19 mouse cellular contexts compared by ENCODE assay signal in genomic region chr17:42944453-42944852, GRCm38 (mm10).
DNase-seq lines count a peak whose midpoint lies in the region; ATAC-seq and TF ChIP-seq lines count a peak whose summit lies in the region.
"Had no signal": no experiment of that assay in that cellular context is flagged by ENCODE, and none has a peak within 500 bp of the region (broad histone marks: within the 10 kb centered on the region; RNA-seq: fewer than 3 reads in every experiment).

No protein-coding gene starts in this region.

- TF ChIP-seq POLR2A in testis, adult 2 months (IDR thresholded peaks at IDR 0.05; ENCODE audit: control insufficient read depth, low read depth, low read length) = no peak

- no peak overlapping the region for H3K27ac ChIP-seq in intestine, embryonic 14.5 days (ENCODE audit: low read depth)
- H3K27ac ChIP-seq in intestine, embryonic 16.5 days (ENCODE audit: low read length) = no peak overlapping the region
- H3K27ac ChIP-seq in testis, adult 2 months (ENCODE audit: control insufficient read depth, insufficient read depth, low read depth, low read length) = no peak overlapping the region
- H3K27ac ChIP-seq in liver, embryonic 16.5 days (ENCODE audit: low read length) = no peak overlapping the region
- H3K27ac ChIP-seq: forebrain, embryonic 10.5 days; gastrocnemius, adult 2 months; macrophage; midbrain, embryonic 12.5 days; neural tube, embryonic 12.5 days had no signal

- TF ChIP-seq CTCF in testis, adult 2 months (IDR thresholded peaks at IDR 0.05; ENCODE audit: control insufficient read depth, insufficient read depth, insufficient replicate concordance, low read depth, low read length) = no peak

- H3K27me3 ChIP-seq in intestine, embryonic 14.5 days (replicated peaks; ENCODE audit: control insufficient read depth, insufficient read depth, low read length) = no peaks in the 10 kb centered on the region
- H3K27me3 ChIP-seq in intestine, embryonic 16.5 days (replicated peaks; ENCODE audit: control insufficient read depth, insufficient read depth, low read length) = no peaks in the 10 kb centered on the region
- H3K27me3 ChIP-seq in testis, adult 2 months (ENCODE audit: control insufficient read depth, insufficient read depth, low read length) = no peaks in the 10 kb centered on the region
- no peaks in the 10 kb centered on the region for H3K27me3 ChIP-seq in liver, embryonic 16.5 days (ENCODE audit: control insufficient read depth, insufficient read depth, low read depth, low read length)
- H3K27me3 ChIP-seq: midbrain, embryonic 12.5 days; neural tube, embryonic 12.5 days had no signal

- H3K4me1 ChIP-seq in intestine, embryonic 14.5 days (replicated peaks; ENCODE audit: control insufficient read depth, insufficient read depth, low read length) = no peaks in the 10 kb centered on the region
- H3K4me1 ChIP-seq in intestine, embryonic 16.5 days (ENCODE audit: control insufficient read depth, insufficient read depth, low read length) = no peaks in the 10 kb centered on the region
- H3K4me1 ChIP-seq in testis, adult 2 months (ENCODE audit: control insufficient read depth, insufficient read depth, low read length) = no peaks in the 10 kb centered on the region
- H3K4me1 ChIP-seq in liver, embryonic 16.5 days (ENCODE audit: control insufficient read depth, low read depth, low read length) = no peaks in the 10 kb centered on the region; the same call in 1 of the 2 replicates
- H3K4me1 ChIP-seq: forebrain, embryonic 10.5 days; midbrain, embryonic 12.5 days; neural tube, embryonic 12.5 days had no signal

- no peaks in the 10 kb centered on the region for H3K9me3 ChIP-seq in intestine, embryonic 14.5 days (ENCODE audit: control insufficient read depth, low read length)
- H3K9me3 ChIP-seq in intestine, embryonic 16.5 days (ENCODE audit: control insufficient read depth, low read length) = peaks cover 2% of the 10 kb centered on the region; the same call in 1 of the 2 replicates
- no peaks in the 10 kb centered on the region for H3K9me3 ChIP-seq in liver, embryonic 16.5 days (replicated peaks; ENCODE audit: control insufficient read depth, low read length)
- H3K9me3 ChIP-seq: forebrain, embryonic 10.5 days; midbrain, embryonic 12.5 days; neural tube, embryonic 12.5 days had no signal

- WGBS in intestine, embryonic 14.5 days = 81% methylated on average over 2 of the region's 2 CpGs
- 86% methylated on average over 2 of the region's 2 CpGs for WGBS in intestine, embryonic 16.5 days
- WGBS in liver, embryonic 16.5 days (ENCODE audit: insufficient replicate concordance) = 66% methylated on average over 2 of the region's 2 CpGs

- no peak overlapping the region for H3K4me3 ChIP-seq in intestine, embryonic 14.5 days (ENCODE audit: low read depth, low read length)
- no peak overlapping the region for H3K4me3 ChIP-seq in intestine, embryonic 16.5 days (ENCODE audit: low read length)
- peak overlapping the region; percentile 25 for H3K4me3 ChIP-seq in testis, adult 2 months (ENCODE audit: control insufficient read depth, low read depth, low read length)
- H3K4me3 ChIP-seq in liver, embryonic 16.5 days (ENCODE audit: low read depth, low read length) = no peak overlapping the region
- H3K4me3 ChIP-seq: forebrain, embryonic 10.5 days; gastrocnemius, adult 2 months; midbrain, embryonic 12.5 days; neural tube, embryonic 12.5 days had no signal

- DNase-seq in intestine, embryonic 14.5 days (ENCODE audit: low spot score) = no peak
- DNase-seq in testis, postnatal 14 days (ENCODE audit: low spot score) = no peak
- DNase-seq in cerebellum, adult 11 months = no peak
- no peak for DNase-seq in thymus, postnatal 4 days
- DNase-seq: adrenal gland, postnatal 25 days; cerebellum, adult 11-12 months; cerebellum, postnatal 10 days; gastrocnemius, adult 2 months; kidney, adult 18-20 months; kidney, postnatal 4 days; right cerebral cortex, postnatal 14 days had no signal

- H3K4me2 ChIP-seq in intestine, embryonic 14.5 days (ENCODE audit: low read length) = no peak overlapping the region
- H3K4me2 ChIP-seq in intestine, embryonic 16.5 days (ENCODE audit: low read depth, low read length) = no peak overlapping the region
- no peak overlapping the region for H3K4me2 ChIP-seq in liver, embryonic 16.5 days (ENCODE audit: low read depth, low read length)
- H3K4me2 ChIP-seq: midbrain, embryonic 12.5 days; neural tube, embryonic 12.5 days had no signal

- no peaks in the 10 kb centered on the region for H3K36me3 ChIP-seq in intestine, embryonic 14.5 days (ENCODE audit: control insufficient read depth, insufficient read depth, low read length)
- H3K36me3 ChIP-seq in intestine, embryonic 16.5 days (ENCODE audit: control insufficient read depth, insufficient read depth, low read length) = no peaks in the 10 kb centered on the region
- H3K36me3 ChIP-seq in testis, adult 2 months (ENCODE audit: control insufficient read depth, insufficient read depth, low read length) = no peaks in the 10 kb centered on the region
- no peaks in the 10 kb centered on the region for H3K36me3 ChIP-seq in liver, embryonic 16.5 days (ENCODE audit: control insufficient read depth, insufficient read depth)
- H3K36me3 ChIP-seq: forebrain, embryonic 10.5 days; midbrain, embryonic 12.5 days; neural tube, embryonic 12.5 days had no signal

- ATAC-seq in intestine, embryonic 14.5 days (replicated peaks; ENCODE audit: low FRiP score, low TSS enrichment, low read depth) = peak; percentile 14; the same call in 1 of the 2 replicates
- ATAC-seq in intestine, embryonic 16.5 days = no peak
- ATAC-seq in liver, embryonic 16.5 days (ENCODE audit: low read depth) = peak; percentile 76
- ATAC-seq: hindbrain, embryonic 16.5 days had no signal

- no peak overlapping the region for H3K9ac ChIP-seq in intestine, embryonic 14.5 days (ENCODE audit: low read length)
- H3K9ac ChIP-seq in intestine, embryonic 16.5 days (ENCODE audit: low read depth, low read length) = no peak overlapping the region
- no peak overlapping the region for H3K9ac ChIP-seq in liver, embryonic 16.5 days (ENCODE audit: low read depth, low read length)
- H3K9ac ChIP-seq: midbrain, embryonic 12.5 days; neural tube, embryonic 12.5 days had no signal
